Mouse (Mus musculus) liver, embryonic 14.5 days (tissue): ENCODE measurements around the gene Slc12a6.

Experiments used
- CTCF ChIP-seq: IDR thresholded peaks from 2 replicates; pipeline ENCODE4 v1.5.1; 2016; ENCODE audit warnings: antibody characterized with exemption, low read depth, control low read depth
- EP300 ChIP-seq: IDR thresholded peaks from 2 replicates; pipeline ENCODE4 v1.6.1; 2016; ENCODE audit warnings: antibody characterized with exemption, low read depth

- TF ChIP-seq EP300 = peak; percentile 54; the same call in 1 of the 2 replicates
- TF ChIP-seq CTCF = no peak
These were observed 7.3 kb downstream of the Slc12a6 start for GRCm38 (mm10) chr2:112272909-112273308.
